Mouse (Mus musculus): Measurements from ENCODE around the gene Prkaca. TPM values are rescaled to one million over a fixed set of nuclear protein-coding genes. Genes with fewer than 3 reads are reported as not detected.

Prkaca gene
- polyA plus RNA-seq, 1 experiment from 2014 or later: 189 TPM

DNA sequence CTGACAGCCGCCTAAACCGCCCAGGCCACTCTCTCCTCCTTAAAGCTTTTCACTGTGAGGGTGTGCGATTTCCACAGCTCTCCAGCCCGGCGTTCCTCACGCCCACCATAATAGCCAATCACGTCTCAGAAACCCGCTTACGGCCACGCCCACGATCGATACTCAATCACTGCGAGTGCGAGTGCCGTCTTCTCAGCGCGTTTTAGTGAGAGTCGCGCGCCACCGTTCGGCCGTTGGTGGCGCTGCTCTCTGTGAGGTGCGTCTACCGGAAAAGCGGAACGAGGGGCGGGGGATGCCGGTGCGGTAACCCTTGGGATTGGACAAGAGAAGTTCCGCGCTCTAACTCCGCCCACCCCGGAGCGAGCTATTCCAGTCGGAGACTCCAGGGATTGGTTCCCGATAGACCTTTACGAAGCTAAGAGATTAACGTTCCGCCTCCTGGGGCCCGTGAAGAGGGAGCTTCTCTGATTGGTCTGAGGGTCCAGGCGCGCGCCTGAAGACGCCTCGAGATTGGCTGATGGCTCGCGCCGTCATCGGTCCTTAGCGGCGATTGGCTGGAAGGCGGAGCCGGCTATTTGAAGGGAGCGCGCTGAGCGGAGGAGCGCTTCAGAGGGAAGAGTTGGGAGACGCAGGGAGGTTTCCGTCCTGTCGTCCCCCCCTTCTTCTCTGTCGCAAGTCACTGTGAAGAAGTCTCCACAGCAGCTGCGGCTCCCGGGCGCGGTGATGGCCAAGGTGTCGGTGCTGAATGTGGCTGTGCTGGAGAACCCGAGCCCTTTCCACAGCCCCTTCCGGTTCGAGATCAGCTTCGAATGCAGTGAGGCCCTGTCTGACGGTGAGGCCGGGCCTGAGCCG lies 17.5 kb upstream of the Prkaca start, which contains the start of the genes Gm10644 and Asf1b:
Gene Gm10644 (minus strand): TSS at position 100 of the 852 bp plus-strand sequence.
Gene Asf1b (plus strand): TSS at position 402 of the 852 bp plus-strand sequence.
- ATAC-seq: peak; percentile 100
- under 1% methylated on average over 75 of the region's 75 CpGs for WGBS

GRCm38 (mm10) chr8:83955958-83956218 lies 16.9 kb upstream of the Prkaca start:
- no peak overlapping the region for H3K27ac ChIP-seq
- H3K9me3 ChIP-seq: no peaks in the 10 kb centered on the region
- no peak for ATAC-seq
- peaks cover 18% of the 10 kb centered on the region for H3K4me1 ChIP-seq (replicated peaks)
- peak overlapping the region; percentile 93 for H3K4me2 ChIP-seq (replicated peaks)
- H3K4me3 ChIP-seq (replicated peaks): peak overlapping the region; percentile 61
- WGBS: under 1% methylated on average over 15 of the region's 15 CpGs
- no peaks in the 10 kb centered on the region for H3K27me3 ChIP-seq
- H3K9ac ChIP-seq (replicated peaks): peak overlapping the region; percentile 59
- H3K36me3 ChIP-seq: no peaks in the 10 kb centered on the region

More for the DNA sequence above, 17.5 kb upstream of the Prkaca start, which contains the start of the genes Gm10644 and Asf1b:
- no peaks in the 10 kb centered on the region for H3K27me3 ChIP-seq
- no peaks in the 10 kb centered on the region for H3K36me3 ChIP-seq
- peak within 1 kb of the TSS; percentile 64; the same call in 1 of the 2 replicates for H3K27ac ChIP-seq
- peak within 1 kb of the TSS; percentile 61 for H3K4me3 ChIP-seq (replicated peaks)
- H3K4me2 ChIP-seq (replicated peaks): peak within 1 kb of the TSS; percentile 93
- peaks cover 18% of the 10 kb centered on the region for H3K4me1 ChIP-seq (replicated peaks)
- H3K9me3 ChIP-seq: no peaks in the 10 kb centered on the region
- peak within 1 kb of the TSS; percentile 61 for H3K9ac ChIP-seq (replicated peaks)

- peak overlapping the region; percentile 61 for H3K4me3 ChIP-seq (replicated peaks)
- no peaks in the 10 kb centered on the region for H3K9me3 ChIP-seq
- H3K4me2 ChIP-seq (replicated peaks): peak overlapping the region; percentile 93
- H3K9ac ChIP-seq (replicated peaks): no peak overlapping the region
- no peaks in the 10 kb centered on the region for H3K36me3 ChIP-seq
- peaks cover 18% of the 10 kb centered on the region for H3K4me1 ChIP-seq (replicated peaks)
- no peak overlapping the region for H3K27ac ChIP-seq
- WGBS: 10% methylated on average over 1 of the region's 1 CpGs
- no peaks in the 10 kb centered on the region for H3K27me3 ChIP-seq
- no peak for ATAC-seq
Observed at GRCm38 (mm10) chr8:83956789-83957188, 16.0 kb upstream of the Prkaca start.

DNA sequence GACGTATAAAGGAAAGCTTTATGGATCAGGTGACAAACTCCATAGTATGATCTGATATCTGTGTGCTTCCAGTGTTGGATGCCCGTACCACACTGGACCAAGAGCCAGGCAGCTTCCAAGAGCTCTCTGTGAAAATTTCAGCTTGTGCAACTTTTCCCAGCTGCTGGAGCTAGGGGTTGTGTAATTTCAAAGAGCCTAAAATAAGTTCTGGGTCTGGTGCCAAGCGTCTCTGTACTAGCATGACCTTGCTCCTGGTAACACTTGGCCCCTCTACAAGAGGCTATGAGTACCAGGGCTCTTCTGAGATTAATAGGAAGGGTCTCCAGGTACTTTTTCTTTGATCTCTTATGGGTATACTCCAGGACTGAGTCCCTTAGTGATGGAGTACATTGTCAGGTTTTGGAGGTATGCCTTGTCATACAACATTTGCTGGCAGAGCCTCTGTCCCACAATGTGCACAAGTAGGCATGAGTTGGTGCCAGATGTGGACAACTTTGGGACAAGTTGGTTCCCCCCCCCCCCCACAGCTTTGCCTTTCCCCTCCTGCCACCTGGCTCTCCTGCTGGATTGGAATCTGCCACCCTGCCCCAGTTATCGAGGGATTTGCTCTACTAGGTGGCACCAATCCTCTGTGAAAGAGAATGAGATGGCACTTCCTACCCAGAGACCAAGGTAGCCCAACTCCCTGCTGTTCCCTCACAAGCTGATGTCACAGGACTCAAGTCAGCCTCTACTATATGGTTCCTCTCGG lies 8.6 kb upstream of the Prkaca start:
- Histone ChIP-seq H3K36me3 (peaks cover 15% of the 10 kb centered on the region), H3K27me3 (no peaks in the 10 kb centered on the region), H3K9me3 (no peaks in the 10 kb centered on the region), H3K9ac (replicated peaks) (no peak overlapping the region), H3K4me3 (replicated peaks) (no peak overlapping the region), H3K4me2 (replicated peaks) (no peak overlapping the region), H3K4me1 (replicated peaks) (no peaks in the 10 kb centered on the region), H3K27ac (no peak overlapping the region)
- ATAC-seq: no peak
- 90% methylated on average over 5 of the region's 5 CpGs for whole genome bisulfite sequencing

GRCm38 (mm10) chr8:83967701-83968100 lies 5.1 kb upstream of the Prkaca start:
- no peaks in the 10 kb centered on the region for H3K27me3 ChIP-seq
- H3K4me1 ChIP-seq (replicated peaks): peaks cover 6% of the 10 kb centered on the region
- no peak for ATAC-seq
- no peak overlapping the region for H3K4me3 ChIP-seq (replicated peaks)
- no peak overlapping the region for H3K27ac ChIP-seq
- no peak overlapping the region for H3K9ac ChIP-seq (replicated peaks)
- 96% methylated on average over 7 of the region's 7 CpGs for WGBS
- no peak overlapping the region for H3K4me2 ChIP-seq (replicated peaks)
- no peaks in the 10 kb centered on the region for H3K9me3 ChIP-seq
- H3K36me3 ChIP-seq: peaks cover 18% of the 10 kb centered on the region

DNA sequence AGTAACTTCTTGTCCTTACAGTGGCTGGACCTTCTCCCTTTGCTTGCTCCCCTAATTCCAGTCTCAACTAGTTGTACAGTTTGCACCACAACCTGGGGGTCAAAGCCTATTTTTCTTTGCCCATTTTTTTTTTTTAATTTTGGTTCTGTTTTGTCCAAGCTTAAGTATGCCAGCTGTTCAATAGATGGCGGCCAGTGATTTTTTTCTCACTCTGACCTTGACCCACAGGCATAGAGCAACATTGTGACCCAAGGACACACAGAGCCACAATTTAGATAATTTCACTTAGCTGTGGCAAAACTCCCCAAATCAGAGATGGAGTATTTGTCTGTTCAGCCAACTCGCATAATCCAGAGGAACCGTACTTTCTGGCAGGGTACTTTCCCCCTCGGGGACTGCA lies 1.7 kb upstream of the Prkaca start:
- Histone ChIP-seq H3K9me3 (no peaks in the 10 kb centered on the region), H3K36me3 (peaks cover 18% of the 10 kb centered on the region), H3K27me3 (no peaks in the 10 kb centered on the region), H3K9ac (replicated peaks) (no peak overlapping the region), H3K27ac (no peak overlapping the region), H3K4me1 (replicated peaks) (peaks cover 22% of the 10 kb centered on the region), H3K4me2 (replicated peaks) (no peak overlapping the region), H3K4me3 (replicated peaks) (no peak overlapping the region)
- no peak for ATAC-seq
- 91% methylated on average over 4 of the region's 4 CpGs for WGBS

GRCm38 (mm10) chr8:83971661-83972060 lies 1.1 kb upstream of the Prkaca start:
- H3K4me3 ChIP-seq (replicated peaks): peak overlapping the region; percentile 91
- ATAC-seq: no peak
- peaks cover 26% of the 10 kb centered on the region for H3K4me1 ChIP-seq (replicated peaks)
- H3K27ac ChIP-seq: peak overlapping the region; percentile 91; the same call in 1 of the 2 replicates
- H3K4me2 ChIP-seq (replicated peaks): peak overlapping the region; percentile 85
- H3K36me3 ChIP-seq: peaks cover 18% of the 10 kb centered on the region
- 76% methylated on average over 6 of the region's 6 CpGs for WGBS
- H3K9ac ChIP-seq (replicated peaks): peak overlapping the region; percentile 84
- no peaks in the 10 kb centered on the region for H3K9me3 ChIP-seq
- no peaks in the 10 kb centered on the region for H3K27me3 ChIP-seq

DNA sequence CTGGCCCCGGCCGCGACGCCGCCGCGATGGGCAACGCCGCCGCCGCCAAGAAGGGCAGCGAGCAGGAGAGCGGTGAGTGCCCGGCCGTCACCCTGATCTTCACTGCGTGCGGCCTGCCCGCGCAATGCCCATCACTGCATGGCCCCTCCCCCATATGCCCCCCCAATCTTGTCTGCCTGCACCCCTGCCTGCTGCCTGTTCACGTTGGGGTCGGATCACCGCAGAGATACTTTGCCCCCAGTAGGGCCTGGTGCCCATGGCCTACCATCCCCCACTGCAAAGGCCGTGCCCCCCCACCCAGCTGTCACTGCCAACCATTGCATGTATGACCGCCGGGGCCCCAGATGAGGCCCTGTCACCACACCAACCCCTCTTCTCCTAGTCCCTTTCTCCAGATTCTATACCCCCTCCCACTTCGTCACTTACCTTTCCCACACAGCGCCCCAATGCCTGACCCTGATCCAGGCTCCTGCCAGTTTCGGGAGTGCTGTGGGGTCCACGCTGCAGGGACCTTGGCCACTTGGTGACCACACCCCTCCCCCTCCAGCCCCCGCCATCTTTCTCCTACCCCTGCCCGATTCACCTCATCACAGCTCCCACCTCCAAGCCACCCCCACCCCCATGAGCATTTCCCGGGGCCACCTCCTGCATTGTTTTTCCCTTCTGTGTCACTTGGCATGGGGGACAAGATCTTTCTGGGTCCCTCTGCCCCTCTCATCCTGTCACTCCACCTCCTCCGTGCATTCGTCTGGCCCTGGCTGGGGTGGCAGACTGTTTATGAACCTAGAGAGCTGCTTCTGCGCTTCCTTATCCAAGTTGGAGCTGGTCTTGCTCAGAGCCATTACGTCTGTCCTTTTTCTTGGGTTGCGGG lies 603 bp downstream of the Prkaca start:
- peak overlapping the region; percentile 91 for H3K4me3 ChIP-seq (replicated peaks)
- peak overlapping the region; percentile 86 for H3K27ac ChIP-seq
- 3% methylated on average over 37 of the region's 37 CpGs for WGBS
- H3K4me1 ChIP-seq (replicated peaks): peaks cover 44% of the 10 kb centered on the region
- H3K27me3 ChIP-seq: no peaks in the 10 kb centered on the region
- no peaks in the 10 kb centered on the region for H3K9me3 ChIP-seq
- ATAC-seq: no peak; the same call in 1 of the 2 replicates
- H3K9ac ChIP-seq (replicated peaks): peak overlapping the region; percentile 93
- peak overlapping the region; percentile 88 for H3K4me2 ChIP-seq (replicated peaks)
- peaks cover 10% of the 10 kb centered on the region; the same call in 1 of the 2 replicates for H3K36me3 ChIP-seq

- ATAC-seq: no peak
- peak overlapping the region; percentile 91 for H3K4me3 ChIP-seq (replicated peaks)
- peaks cover 45% of the 10 kb centered on the region for H3K4me1 ChIP-seq (replicated peaks)
Observed at GRCm38 (mm10) chr8:83974521-83974920, 1.7 kb downstream of the Prkaca start.

GRCm38 (mm10) chr8:83976101-83976630 lies 3.4 kb downstream of the Prkaca start:
- no peak for ATAC-seq
- peaks cover 17% of the 10 kb centered on the region for H3K36me3 ChIP-seq
- no peak overlapping the region for H3K4me3 ChIP-seq (replicated peaks)
- no peak overlapping the region for H3K9ac ChIP-seq (replicated peaks)
- peaks cover 49% of the 10 kb centered on the region for H3K4me1 ChIP-seq (replicated peaks)
- no peak overlapping the region for H3K27ac ChIP-seq
- H3K4me2 ChIP-seq (replicated peaks): no peak overlapping the region
- no peaks in the 10 kb centered on the region for H3K9me3 ChIP-seq
- H3K27me3 ChIP-seq: no peaks in the 10 kb centered on the region
- WGBS: 90% methylated on average over 4 of the region's 4 CpGs

More at GRCm38 (mm10) chr8:83974521-83974920, 1.7 kb downstream of the Prkaca start:
- WGBS: 74% methylated on average over 4 of the region's 4 CpGs
- H3K27ac ChIP-seq: no peak overlapping the region
- no peak overlapping the region for H3K9ac ChIP-seq (replicated peaks)
- no peaks in the 10 kb centered on the region for H3K27me3 ChIP-seq
- H3K9me3 ChIP-seq: no peaks in the 10 kb centered on the region
- H3K4me2 ChIP-seq (replicated peaks): peak overlapping the region; percentile 88
- peaks cover 5% of the 10 kb centered on the region; the same call in 1 of the 2 replicates for H3K36me3 ChIP-seq

DNA sequence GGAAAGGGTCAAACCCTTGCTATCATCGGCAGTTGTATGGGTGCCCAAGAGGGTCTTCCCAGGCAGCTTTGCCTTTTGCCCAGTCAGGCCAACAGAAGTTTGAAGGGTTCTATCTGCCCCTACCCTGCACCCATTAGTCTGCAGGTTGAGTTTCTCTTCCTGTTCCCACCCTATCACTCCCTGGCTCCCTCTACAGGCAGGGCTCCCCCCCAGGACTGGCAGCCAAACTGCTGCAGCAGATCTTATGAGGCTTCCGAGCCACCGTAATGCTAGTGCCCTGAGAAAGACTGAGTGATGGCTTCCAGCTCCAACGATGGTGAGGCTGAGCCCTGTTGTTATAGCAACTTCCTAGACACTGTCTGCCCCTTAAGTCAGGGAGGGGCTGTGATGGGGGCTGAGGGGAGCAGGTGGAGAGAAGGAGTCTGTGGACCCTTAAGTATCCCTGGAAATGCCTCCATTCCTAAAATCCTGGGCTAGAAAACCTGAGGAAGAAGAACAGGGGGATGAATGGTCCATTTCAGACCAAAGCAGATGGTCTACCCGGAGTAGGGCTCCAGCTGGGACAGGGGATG lies 4.1 kb downstream of the Prkaca start:
- ATAC-seq: no peak
- Histone ChIP-seq H3K9me3 (no peaks in the 10 kb centered on the region), H3K4me1 (replicated peaks) (peaks cover 45% of the 10 kb centered on the region), H3K9ac (replicated peaks) (no peak overlapping the region), H3K27me3 (no peaks in the 10 kb centered on the region), H3K4me3 (replicated peaks) (no peak overlapping the region), H3K27ac (no peak overlapping the region), H3K4me2 (replicated peaks) (no peak overlapping the region), H3K36me3 (peaks cover 24% of the 10 kb centered on the region)
- 90% methylated on average over 5 of the region's 5 CpGs for WGBS
